Mouse (Mus musculus) myocyte (in vitro differentiated cells): ENCODE data around the gene Lrrc8a.

ENCODE experiments used
- E2F4 ChIP-seq: IDR thresholded peaks from one replicate; pipeline ENCODE4 v1.6.1; 2011; ENCODE audit warnings: mild to moderate bottlenecking, control low read depth, moderate library complexity; ENCODE audit not compliant: insufficient read depth
- POLR2A ChIP-seq: IDR thresholded peaks from one replicate; pipeline ENCODE4 v1.6.1; 2011; ENCODE audit warnings: low read depth, mild to moderate bottlenecking, control low read depth, moderate library complexity; ENCODE audit not compliant: insufficient read length

GRCm38 (mm10) chr2:30207886-30208285 lies 29.6 kb upstream of the Lrrc8a start:
- no peak for TF ChIP-seq E2F4
- no peak for TF ChIP-seq POLR2A
